Mouse (Mus musculus): ENCODE measurements around the gene Mturn. TPM values are rescaled to one million over a fixed set of nuclear protein-coding genes. Genes with fewer than 3 reads are reported as not detected.

Mturn gene
- polyA plus RNA-seq, 1 experiment = 22.5 TPM

GRCm38 (mm10) chr6:54698691-54699476, 17.5 kb downstream of the Mturn start:
- DNase-seq (ENCODE audit: low read depth) = no peak

GRCm38 (mm10) chr6:54699477-54700056, 18.1 kb downstream of the Mturn start:
- no peak for DNase-seq (ENCODE audit: low read depth)

- DNase-seq (ENCODE audit: low read depth) = no peak
Measured at GRCm38 (mm10) chr6:54700516-54700915, 19.1 kb downstream of the Mturn start.

GRCm38 (mm10) chr6:54701901-54702300, 20.5 kb downstream of the Mturn start:
- DNase-seq (ENCODE audit: low read depth) = no peak

GRCm38 (mm10) chr6:54703633-54704538, 22.5 kb downstream of the Mturn start:
- DNase-seq (ENCODE audit: low read depth) = no peak

- DNase-seq (ENCODE audit: low read depth) = no peak
Measured at GRCm38 (mm10) chr6:54704539-54704845, 23.1 kb downstream of the Mturn start.

- no peak for DNase-seq (ENCODE audit: low read depth)
Measured at GRCm38 (mm10) chr6:54704847-54705246, 23.4 kb downstream of the Mturn start.

GRCm38 (mm10) chr6:54705387-54705909, 24.0 kb downstream of the Mturn start:
- no peak for DNase-seq (ENCODE audit: low read depth)

GRCm38 (mm10) chr6:54706099-54706498, 24.7 kb downstream of the Mturn start:
- DNase-seq (ENCODE audit: low read depth) = no peak

- DNase-seq (ENCODE audit: low read depth) = no peak
Measured at GRCm38 (mm10) chr6:54706611-54707172, 25.3 kb downstream of the Mturn start.

GRCm38 (mm10) chr6:54708646-54709045, 27.2 kb downstream of the Mturn start:
- DNase-seq (ENCODE audit: low read depth) = no peak

- DNase-seq (ENCODE audit: low read depth) = no peak
Measured at GRCm38 (mm10) chr6:54715697-54716096, 34.3 kb downstream of the Mturn start.

GRCm38 (mm10) chr6:54718779-54719685, 37.6 kb downstream of the Mturn start:
- DNase-seq (ENCODE audit: low read depth) = no peak

- DNase-seq (ENCODE audit: low read depth) = no peak
Measured at GRCm38 (mm10) chr6:54719686-54720310, 38.4 kb downstream of the Mturn start.

- no peak for DNase-seq (ENCODE audit: low read depth)
Measured at GRCm38 (mm10) chr6:54720512-54721251, 39.3 kb downstream of the Mturn start.

- DNase-seq (ENCODE audit: low read depth) = no peak
Measured at GRCm38 (mm10) chr6:54721252-54721635, 39.8 kb downstream of the Mturn start.

GRCm38 (mm10) chr6:54726309-54726708, 44.9 kb downstream of the Mturn start:
- DNase-seq (ENCODE audit: low read depth) = no peak

GRCm38 (mm10) chr6:54726796-54727195, 45.4 kb downstream of the Mturn start:
- DNase-seq (ENCODE audit: low read depth) = no peak

GRCm38 (mm10) chr6:54727416-54727815, 46.0 kb downstream of the Mturn start:
- no peak for DNase-seq (ENCODE audit: low read depth)

All from gonadal fat pad, adult 2 months (tissue).